ENCODE assay signal across 13 mouse cellular contexts in the genomic region with DNA sequence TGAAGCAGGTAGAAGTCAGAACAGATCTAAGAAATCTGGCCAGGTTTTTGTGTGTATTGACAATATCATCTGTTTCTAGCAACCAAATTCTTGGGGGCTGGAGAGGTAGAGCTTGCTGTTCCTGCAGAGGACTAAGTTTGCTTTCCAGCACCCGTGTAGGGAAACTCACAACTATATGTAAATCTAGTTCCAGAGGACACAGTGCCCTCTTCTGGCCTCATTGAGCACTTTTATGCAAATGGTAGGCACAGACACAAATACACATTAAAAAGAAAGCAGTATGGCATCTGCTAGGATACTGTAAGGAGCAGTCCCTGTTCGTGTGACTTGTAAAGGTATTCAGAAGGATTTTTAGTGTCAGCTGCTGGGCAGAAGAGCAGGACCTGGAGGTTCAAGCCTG. TPM values are rescaled to one million over a fixed set of nuclear protein-coding genes. Genes with fewer than 3 reads are reported as not detected.
A peak's percentile ranks its signal among the peaks of the same experiment; 100 is the strongest.
DNase-seq lines count a peak whose midpoint lies in the region; ATAC-seq and TF ChIP-seq lines count a peak whose summit lies in the region.
"Had no signal": no experiment of that assay in that cellular context is flagged by ENCODE, and none has a peak within 500 bp of the region (broad histone marks: within the 10 kb centered on the region; RNA-seq: fewer than 3 reads in every experiment).

No protein-coding gene starts in this region.

- H3K36me3 ChIP-seq in kidney, adult 2 months (ENCODE audit: control insufficient read depth, insufficient read depth, low read length) = peaks cover 12% of the 10 kb centered on the region
- H3K36me3 ChIP-seq in kidney, embryonic 14.5 days (ENCODE audit: control insufficient read depth, insufficient read depth, low read length) = peaks cover 69% of the 10 kb centered on the region
- H3K36me3 ChIP-seq in MEL (ENCODE audit: control insufficient read depth in 1 of 2, insufficient read depth in 2 of 2, low read length in 2 of 2) = peaks cover 0 to 17% of the 10 kb centered on the region in 2 experiments; a peak in 2 of 4 replicates
- H3K36me3 ChIP-seq in heart, embryonic 10.5 days = peaks cover 78% of the 10 kb centered on the region

- no peak overlapping the region for H3K4me2 ChIP-seq in kidney, embryonic 14.5 days (replicated peaks; ENCODE audit: low read depth, low read length)
- H3K4me2 ChIP-seq: heart, embryonic 15.5 days; limb, embryonic 15.5 days; midbrain, embryonic 12.5 days had no signal

- no peaks in the 10 kb centered on the region for H3K27me3 ChIP-seq in kidney, adult 2 months (replicated peaks; ENCODE audit: control insufficient read depth, insufficient read depth, low read length)
- H3K27me3 ChIP-seq in kidney, embryonic 14.5 days (ENCODE audit: control insufficient read depth, insufficient read depth, low read length) = no peaks in the 10 kb centered on the region
- no peaks in the 10 kb centered on the region for H3K27me3 ChIP-seq in MEL (ENCODE audit: control insufficient read depth in 1 of 2, insufficient read depth in 2 of 2, low read length in 2 of 2)
- H3K27me3 ChIP-seq in heart, embryonic 10.5 days (ENCODE audit: insufficient read depth, poor library complexity, severe bottlenecking) = no peaks in the 10 kb centered on the region
- H3K27me3 ChIP-seq: heart, embryonic 15.5 days; limb, embryonic 15.5 days; midbrain, embryonic 12.5 days had no signal

- TF ChIP-seq EP300 in MEL (IDR thresholded peaks at IDR 0.05; ENCODE audit: low read depth in 1 of 2, low read length in 2 of 2) = no peak

- H3K4me1 ChIP-seq in kidney, adult 2 months (ENCODE audit: control insufficient read depth, insufficient read depth, low read length) = no peaks in the 10 kb centered on the region
- no peaks in the 10 kb centered on the region for H3K4me1 ChIP-seq in kidney, embryonic 14.5 days (ENCODE audit: control insufficient read depth, insufficient read depth, low read length)
- H3K4me1 ChIP-seq in MEL (ENCODE audit: control insufficient read depth in 1 of 2, insufficient read depth in 2 of 2, low read length in 2 of 2) = peaks cover under 1 to 8% of the 10 kb centered on the region in 2 experiments; a peak in 1 of 4 replicates
- peaks cover 7% of the 10 kb centered on the region; the same call in 1 of the 2 replicates for H3K4me1 ChIP-seq in heart, embryonic 10.5 days
- H3K4me1 ChIP-seq: heart, embryonic 15.5 days; limb, embryonic 15.5 days; midbrain, embryonic 12.5 days had no signal

- H3K4me3 ChIP-seq in kidney, adult 2 months (ENCODE audit: insufficient read depth, low read depth, low read length) = no peak overlapping the region
- H3K4me3 ChIP-seq in kidney, embryonic 14.5 days (ENCODE audit: low read length) = no peak overlapping the region
- no peak overlapping the region for H3K4me3 ChIP-seq in MEL (ENCODE audit: control insufficient read depth in 1 of 2, insufficient read depth in 1 of 2, low read depth in 2 of 2, low read length in 2 of 2)
- H3K4me3 ChIP-seq in heart, embryonic 10.5 days = no peak overlapping the region
- H3K4me3 ChIP-seq: erythroblast, embryonic 14.5 days; heart, embryonic 15.5 days; limb, embryonic 15.5 days; midbrain, embryonic 12.5 days had no signal

- no peaks in the 10 kb centered on the region for H3K79me2 ChIP-seq in MEL (ENCODE audit: control insufficient read depth, insufficient read depth, low read length, poor library complexity)

- H3K27ac ChIP-seq in kidney, adult 2 months (ENCODE audit: insufficient read depth, low read depth, low read length) = no peak overlapping the region
- no peak overlapping the region for H3K27ac ChIP-seq in kidney, embryonic 14.5 days (ENCODE audit: low read depth, low read length)
- no peak overlapping the region for H3K27ac ChIP-seq in MEL (ENCODE audit: control insufficient read depth, low read depth, low read length)
- no peak overlapping the region for H3K27ac ChIP-seq in heart, embryonic 10.5 days
- H3K27ac ChIP-seq: heart, embryonic 15.5 days; limb, embryonic 15.5 days; midbrain, embryonic 12.5 days had no signal

- H3K9ac ChIP-seq in kidney, embryonic 14.5 days (ENCODE audit: low read depth, low read length) = no peak overlapping the region
- no peak overlapping the region for H3K9ac ChIP-seq in MEL (ENCODE audit: control insufficient read depth, low read depth, low read length, poor library complexity, severe bottlenecking)
- H3K9ac ChIP-seq: heart, embryonic 15.5 days; limb, embryonic 15.5 days; midbrain, embryonic 12.5 days had no signal

- no peak for ATAC-seq in kidney, embryonic 14.5 days (ENCODE audit: low FRiP score, low TSS enrichment)
- ATAC-seq in megakaryocyte, adult 5-6 weeks (ENCODE audit: poor library complexity, severe bottlenecking) = peak; percentile 35; the same call in 1 of the 2 replicates

- TF ChIP-seq POLR2A in kidney, adult 2 months (IDR thresholded peaks at IDR 0.05; ENCODE audit: low read depth, low read length) = no peak
- no peak for TF ChIP-seq POLR2A in MEL (IDR thresholded peaks at IDR 0.05; ENCODE audit: control insufficient read depth in 1 of 2, insufficient read depth in 1 of 2, low read depth in 1 of 2, low read length in 2 of 2, poor library complexity in 1 of 2)

- DNase-seq in kidney, adult 2 months = no peak
- peak; percentile 35 to 46 for DNase-seq in B cell, adult 2 months
- DNase-seq in MEL (ENCODE audit: low read depth, low spot score) = peak; percentile 76
- no peak for DNase-seq in spleen, postnatal 10 days (ENCODE audit: low spot score in 2 of 2)
- DNase-seq in heart, embryonic 10.5 days (ENCODE audit: low spot score) = no peak
- no peak for DNase-seq in right cerebral cortex, adult 18-20 months
- DNase-seq: cerebellum, adult 11-12 months had no signal

- WGBS in kidney, adult 2 months = 76% methylated on average over 2 of the region's 2 CpGs
- 72% methylated on average over 2 of the region's 2 CpGs for WGBS in kidney, embryonic 14.5 days
- 77% methylated on average over 2 of the region's 2 CpGs for WGBS in heart, embryonic 10.5 days

- peak; percentile 16; the same call in 1 of the 2 replicates for TF ChIP-seq CTCF in kidney, adult 2 months (conservative IDR thresholded peaks at IDR 0.05; ENCODE audit: insufficient read depth, insufficient read length, low read depth, low read length)
- peak; percentile 41 to 74 (median 64) for TF ChIP-seq CTCF in MEL (IDR thresholded peaks at IDR 0.05 in 2 of 3, conservative IDR thresholded peaks at IDR 0.05 in 1 of 3; ENCODE audit: control insufficient read depth in 1 of 3, insufficient read depth in 1 of 3, low read depth in 2 of 3, low read length in 3 of 3, poor library complexity in 1 of 3, severe bottlenecking in 1 of 3)

- no peaks in the 10 kb centered on the region for H3K9me3 ChIP-seq in kidney, embryonic 14.5 days (ENCODE audit: control insufficient read depth, low read length)
- no peaks in the 10 kb centered on the region for H3K9me3 ChIP-seq in MEL (replicated peaks; ENCODE audit: insufficient read depth, low read length)
- no peaks in the 10 kb centered on the region for H3K9me3 ChIP-seq in heart, embryonic 10.5 days
- H3K9me3 ChIP-seq: heart, embryonic 15.5 days; limb, embryonic 15.5 days; midbrain, embryonic 12.5 days had no signal

- TF ChIP-seq RAD21 in MEL (IDR thresholded peaks at IDR 0.05; ENCODE audit: low read depth, low read length) = peak; percentile 70

TF ChIP-seq in MEL, 35 proteins besides CTCF, POLR2A, EP300 and RAD21:
- TF ChIP-seq SMC3 (IDR thresholded peaks at IDR 0.05; ENCODE audit: low read depth, low read length) = peak; percentile 71
- no peak for TF ChIP-seq MAX (IDR thresholded peaks at IDR 0.05; ENCODE audit: low read length)
- no peak for TF ChIP-seq POLR2AphosphoS5 (IDR thresholded peaks at IDR 0.05; ENCODE audit: borderline replicate concordance, low read depth, low read length)
- peak; percentile 62 for TF ChIP-seq ZC3H11A (IDR thresholded peaks at IDR 0.05; ENCODE audit: low read depth, low read length)
- no peak for TF ChIP-seq ZKSCAN1 (IDR thresholded peaks at IDR 0.05; ENCODE audit: low read depth, low read length)

RNA-seq across cellular contexts. Expression of a gene that starts 23.3 kb away (rescaled TPM):
- 15.7 and 17.9 TPM in 2 replicates for polyA plus RNA-seq in kidney, adult 2 months (2012; rRNA removed)
- 37.6 and 50.0 TPM in 2 replicates for polyA plus RNA-seq in kidney, embryonic 14.5 days (2014; fragmentation: Nextera tagmentation; extraction: Ambion mirVana)
- 26.5 and 30.1 TPM in 2 replicates for total RNA-seq in MEL (2012; rRNA removed)
- polyA plus RNA-seq in MEL (2012; ENCODE audit: insufficient read depth in 1 of 2, insufficient read length in 2 of 2, low read depth in 1 of 2, low replicate concordance in 2 of 2, missing spikeins in 1 of 2) = 10 to 100 TPM in 1 of 2 experiments, not detected in 1; 31.1 TPM
- 49.4 and 51.6 TPM in 2 replicates for total RNA-seq in megakaryocyte, adult 5-6 weeks (2015)
- total RNA-seq in megakaryocyte, adult 5-6 weeks (2017) = 47.6 and 48.0 TPM in 2 replicates
- polyA plus RNA-seq in heart, embryonic 10.5 days (2016; fragmentation: Nextera tagmentation; extraction: Ambion mirVana) = 26.9 and 28.0 TPM in 2 replicates

RNA-seq across cellular contexts. Expression of a gene that starts 29.9 kb away (rescaled TPM):
- 7.7 and 13.0 TPM in 2 replicates for polyA plus RNA-seq in kidney, adult 2 months (2012; rRNA removed)
- polyA plus RNA-seq in kidney, embryonic 14.5 days (2014; fragmentation: Nextera tagmentation; extraction: Ambion mirVana) = 72.4 and 101 TPM in 2 replicates
- total RNA-seq in MEL (2012; rRNA removed) = 24.3 and 26.9 TPM in 2 replicates
- polyA plus RNA-seq in MEL (2012; ENCODE audit: insufficient read depth in 1 of 2, insufficient read length in 2 of 2, low read depth in 1 of 2, low replicate concordance in 2 of 2, missing spikeins in 1 of 2) = 100 to 1,000 TPM in 1 of 2 experiments, 10 to 100 TPM in 1; 27.0 to 330 TPM
- total RNA-seq in megakaryocyte, adult 5-6 weeks (2015) = 24.7 and 31.9 TPM in 2 replicates
- 34.9 and 35.8 TPM in 2 replicates for total RNA-seq in megakaryocyte, adult 5-6 weeks (2017)
- 44.1 and 54.1 TPM in 2 replicates for polyA plus RNA-seq in heart, embryonic 10.5 days (2016; fragmentation: Nextera tagmentation; extraction: Ambion mirVana)

RNA-seq across cellular contexts. Expression of a gene that starts 48.6 kb away (rescaled TPM):
- 6.8 and 8.2 TPM in 2 replicates for polyA plus RNA-seq in kidney, adult 2 months (2012; rRNA removed)
- 18.0 and 20.0 TPM in 2 replicates for polyA plus RNA-seq in kidney, embryonic 14.5 days (2014; fragmentation: Nextera tagmentation; extraction: Ambion mirVana)
- total RNA-seq in MEL (2012; rRNA removed) = 18.0 and 18.5 TPM in 2 replicates
- polyA plus RNA-seq in MEL (2012; ENCODE audit: insufficient read depth in 1 of 2, insufficient read length in 2 of 2, low read depth in 1 of 2, low replicate concordance in 2 of 2, missing spikeins in 1 of 2) = 10 to 100 TPM in 1 of 2 experiments, not detected in 1; 17.4 TPM
- total RNA-seq in megakaryocyte, adult 5-6 weeks (2015) = 21.8 and 22.6 TPM in 2 replicates
- 42.3 and 47.6 TPM in 2 replicates for total RNA-seq in megakaryocyte, adult 5-6 weeks (2017)
- polyA plus RNA-seq in heart, embryonic 10.5 days (2016; fragmentation: Nextera tagmentation; extraction: Ambion mirVana) = 7.0 and 8.3 TPM in 2 replicates

Comparison
In these comparisons a context has a peak if more than half of its experiments do, and no peak if none do; other contexts are left out.
1. DNase-seq: peak in B cell, adult 2 months (2 of 2) and MEL (single experiment); none in kidney, adult 2 months (single experiment), spleen, postnatal 10 days (0 of 2), heart, embryonic 10.5 days (single experiment) and right cerebral cortex, adult 18-20 months (single experiment).